8 mouse cellular contexts compared by ENCODE assay signal in the genomic region with DNA sequence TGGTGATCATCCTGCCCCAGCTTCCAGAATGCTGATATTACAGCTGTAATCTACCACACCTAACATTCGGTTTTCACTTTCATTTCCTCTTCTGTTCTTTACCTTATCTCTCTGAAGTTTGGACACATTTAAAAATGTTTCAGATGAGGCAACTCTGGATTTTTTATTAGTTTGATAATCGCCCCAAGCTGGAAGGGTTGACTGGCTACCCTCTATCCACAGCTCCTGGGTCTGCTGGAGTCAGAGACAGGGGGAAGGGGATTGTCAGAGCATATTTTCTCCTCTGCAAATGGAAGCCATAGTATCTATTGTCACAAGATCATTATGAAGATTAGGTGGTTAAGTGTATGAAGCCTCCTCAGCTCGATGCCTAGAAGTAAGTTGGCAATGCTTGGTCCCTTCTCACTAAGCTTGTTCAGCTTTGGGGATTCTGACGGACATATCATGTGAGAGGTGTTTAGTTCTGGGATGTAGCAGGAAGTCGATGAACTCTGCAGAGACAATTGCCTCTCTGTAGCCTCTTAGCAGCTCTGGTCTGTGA. TPM values are rescaled to one million over a fixed set of nuclear protein-coding genes. Genes with fewer than 3 reads are reported as not detected.
DNase-seq lines count a peak whose midpoint lies in the region; ATAC-seq lines count a peak whose summit lies in the region.

No protein-coding gene starts in this region.

- H3K4me3 ChIP-seq in megakaryocyte, embryonic 14.5 days (replicated peaks), result peak overlapping the region; percentile 97
- peak overlapping the region; percentile 84 for H3K4me3 ChIP-seq in midbrain, embryonic 15.5 days

- WGBS in midbrain, embryonic 15.5 days, result 35% methylated on average over 5 of the region's 5 CpGs

- ATAC-seq in megakaryocyte, adult 5-6 weeks (ENCODE audit: poor library complexity, severe bottlenecking), result no peak
- no peak for ATAC-seq in midbrain, embryonic 15.5 days (replicated peaks)
- ATAC-seq in monocyte, adult 5-6 weeks (replicated peaks; ENCODE audit: insufficient number of reproducible peaks, low FRiP score, low TSS enrichment, poor library complexity, severe bottlenecking), result no peak

- peak; percentile 50 for DNase-seq in embryo, embryonic 10.5 days (ENCODE audit: low spot score)
- peak; percentile 69 for DNase-seq in induced T-regulatory cell, adult 2 months (ENCODE audit: low read depth)
- no peak for DNase-seq in right cerebral cortex, postnatal 10 days (ENCODE audit: low spot score in 2 of 2)
- no peak for DNase-seq in cerebellum, adult 18-20 months

- peaks cover 2% of the 10 kb centered on the region for H3K36me3 ChIP-seq in megakaryocyte, embryonic 14.5 days (replicated peaks; ENCODE audit: low read length)
- H3K36me3 ChIP-seq in midbrain, embryonic 15.5 days (replicated peaks), result no peaks in the 10 kb centered on the region

- H3K9ac ChIP-seq in midbrain, embryonic 15.5 days, result peak overlapping the region; percentile 99

- peaks cover 43% of the 10 kb centered on the region for H3K4me1 ChIP-seq in megakaryocyte, embryonic 14.5 days
- H3K4me1 ChIP-seq in midbrain, embryonic 15.5 days, result peaks cover 18% of the 10 kb centered on the region

- H3K27ac ChIP-seq in midbrain, embryonic 15.5 days, result peak overlapping the region; percentile 100

- no peaks in the 10 kb centered on the region for H3K9me3 ChIP-seq in megakaryocyte, embryonic 14.5 days
- no peaks in the 10 kb centered on the region for H3K9me3 ChIP-seq in midbrain, embryonic 15.5 days

- H3K27me3 ChIP-seq in megakaryocyte, embryonic 14.5 days (replicated peaks), result no peaks in the 10 kb centered on the region
- no peaks in the 10 kb centered on the region for H3K27me3 ChIP-seq in midbrain, embryonic 15.5 days (replicated peaks)

- H3K4me2 ChIP-seq in midbrain, embryonic 15.5 days, result peak overlapping the region; percentile 78

RNA-seq across cellular contexts. Expression of a gene that starts 1.0 kb away (rescaled TPM):
- 2.8 and 10.1 TPM in 2 replicates for polyA plus RNA-seq in megakaryocyte, embryonic 14.5 days (2012; ENCODE audit: insufficient read depth, low replicate concordance)
- 34.5 and 39.4 TPM in 2 replicates for total RNA-seq in megakaryocyte, adult 5-6 weeks (2015)
- 18.2 and 26.0 TPM in 2 replicates for total RNA-seq in megakaryocyte, adult 5-6 weeks (2017)
- 58.8 and 70.0 TPM in 2 replicates for polyA plus RNA-seq in midbrain, embryonic 15.5 days (2015; fragmentation: Nextera tagmentation; extraction: Ambion mirVana)
- total RNA-seq in monocyte, adult 5-6 weeks (2017), result 80.5 to 202 TPM (median 98.0 TPM) in 3 replicates

RNA-seq across cellular contexts. Expression of a gene that starts 51.5 kb away (rescaled TPM):
- polyA plus RNA-seq in megakaryocyte, embryonic 14.5 days (2012; ENCODE audit: insufficient read depth, low replicate concordance), result 0.07 TPM in 1 of 2 replicates, not detected in the other
- 0.38 and 3.6 TPM in 2 replicates for total RNA-seq in megakaryocyte, adult 5-6 weeks (2015)
- total RNA-seq in megakaryocyte, adult 5-6 weeks (2017), result 0.11 and 1.0 TPM in 2 replicates
- polyA plus RNA-seq in midbrain, embryonic 15.5 days (2015; fragmentation: Nextera tagmentation; extraction: Ambion mirVana), result 25.1 and 29.1 TPM in 2 replicates
- total RNA-seq in monocyte, adult 5-6 weeks (2017), result 0.78 TPM in 1 of 3 replicates, not detected in the others

Comparison
In these comparisons a context has a peak if more than half of its experiments do, and no peak if none do; other contexts are left out.
1. DNase-seq: peak in embryo, embryonic 10.5 days (single experiment) and induced T-regulatory cell, adult 2 months (single experiment); none in right cerebral cortex, postnatal 10 days (0 of 2) and cerebellum, adult 18-20 months (0 of 2).